Mouse (Mus musculus) gastrocnemius, adult 2 months (tissue): Measurements from ENCODE around the gene Ints3. TPM values are rescaled to one million over a fixed set of nuclear protein-coding genes. Genes with fewer than 3 reads are reported as not detected.

Experiments
- DNase-seq: peaks from one replicate; pipeline ENCODE4 v3.0.0; 2022
- H3K27ac ChIP-seq: fragments of 200-600 bp; 2 replicates; pipeline ENCODE4 v1.8.1; 2022; ENCODE audit warnings: mild to moderate bottlenecking
- H3K4me3 ChIP-seq: fragments of 200-600 bp; 2 replicates; pipeline ENCODE4 v1.8.1; 2022; ENCODE audit warnings: mild to moderate bottlenecking, moderate library complexity
- CTCF ChIP-seq: fragments of 200-600 bp; IDR thresholded peaks from 2 replicates; pipeline ENCODE4 v1.8.1; 2022; ENCODE audit warnings: antibody characterized with exemption, mild to moderate bottlenecking, moderate library complexity
- intact Hi-C: fragments of 180-260 bp; cut with DNase I; formaldehyde crosslinking; loops from one replicate; pipeline ENCODE4 v1.15.1; 2025
- total RNA-seq, 2 experiments: library from RNA; stranded (reverse); gene quantifications; 2 replicates each; pipeline ENCODE4 v1.2.3; 2021

Gene Ints3
- total RNA-seq, 2 experiments from 2014 or later: 14.0 to 17.2 TPM

GRCm38 (mm10) chr3:90404121-90404520 lies 29.3 kb downstream of the Ints3 start:
- no peak for TF ChIP-seq CTCF
- H3K27ac ChIP-seq: no peak overlapping the region
- intact Hi-C loops: no loop called here

GRCm38 (mm10) chr3:90400993-90401392 lies 32.4 kb downstream of the Ints3 start:
- no peak for TF ChIP-seq CTCF
- intact Hi-C loops: no loop called here
- no peak for DNase-seq

More at GRCm38 (mm10) chr3:90404121-90404520, 29.3 kb downstream of the Ints3 start:
- DNase-seq: no peak
- no peak overlapping the region for H3K4me3 ChIP-seq

GRCm38 (mm10) chr3:90395629-90396028 lies 37.8 kb downstream of the Ints3 start:
- TF ChIP-seq CTCF: no peak
- intact Hi-C loops: no loop called here
- DNase-seq: no peak
- H3K4me3 ChIP-seq: no peak overlapping the region
- H3K27ac ChIP-seq: no peak overlapping the region

More at GRCm38 (mm10) chr3:90400993-90401392, 32.4 kb downstream of the Ints3 start:
- Histone ChIP-seq H3K4me3 (no peak overlapping the region), H3K27ac (no peak overlapping the region)

GRCm38 (mm10) chr3:90392661-90393060 lies 40.8 kb downstream of the Ints3 start:
- intact Hi-C loops: no loop called here
- no peak for TF ChIP-seq CTCF
- H3K4me3 ChIP-seq: peak overlapping the region; percentile 20
- peak overlapping the region; percentile 75 for H3K27ac ChIP-seq
- DNase-seq: peak; percentile 78

GRCm38 (mm10) chr3:90391941-90392340 lies 41.5 kb downstream of the Ints3 start:
- TF ChIP-seq CTCF: no peak
- intact Hi-C loops: no loop called here
- Histone ChIP-seq H3K4me3 (0 out of 2 replicates have a peak overlapping the region, but pooled peaks have one; percentile 11), H3K27ac (peak overlapping the region; percentile 75)
- no peak for DNase-seq

GRCm38 (mm10) chr3:90391004-90391403 lies 42.4 kb downstream of the Ints3 start:
- H3K4me3 ChIP-seq: no peak overlapping the region; the same call in 1 of the 2 replicates
- no peak for DNase-seq
- TF ChIP-seq CTCF: no peak
- peak overlapping the region; percentile 76 for H3K27ac ChIP-seq
- intact Hi-C loops: no loop called here

- intact Hi-C loops: no loop called here
- no peak for TF ChIP-seq CTCF
- DNase-seq: peak; percentile 75
- peak within 1 kb of the TSS; percentile 76 for H3K27ac ChIP-seq
- peak within 1 kb of the TSS; percentile 87 for H3K4me3 ChIP-seq
These were observed 43.6 kb downstream of the Ints3 start, which contains the start of gene Slc27a3 for GRCm38 (mm10) chr3:90389511-90390490. TSS of gene Slc27a3 (minus strand) at chr3:90389938.

GRCm38 (mm10) chr3:90388726-90389510 lies 44.5 kb downstream of the Ints3 start:
- peak; percentile 60 for DNase-seq
- Histone ChIP-seq H3K27ac (peak overlapping the region; percentile 76), H3K4me3 (peak overlapping the region; percentile 87)
- peak; percentile 11; the same call in 1 of the 2 replicates for TF ChIP-seq CTCF
- intact Hi-C loops: no loop called here

GRCm38 (mm10) chr3:90388192-90388591 lies 45.2 kb downstream of the Ints3 start:
- no peak overlapping the region for H3K27ac ChIP-seq
- no peak for DNase-seq
- no peak for TF ChIP-seq CTCF
- peak overlapping the region; percentile 87 for H3K4me3 ChIP-seq
- intact Hi-C loops: no loop called here

- Histone ChIP-seq H3K4me3 (no peak overlapping the region), H3K27ac (0 out of 2 replicates have a peak overlapping the region, but pooled peaks have one; percentile 3)
- intact Hi-C loops: no loop called here
- TF ChIP-seq CTCF: no peak
- DNase-seq: peak; percentile 72
These were observed 45.9 kb downstream of the Ints3 start for GRCm38 (mm10) chr3:90387483-90387882.

GRCm38 (mm10) chr3:90386817-90387216 lies 46.6 kb downstream of the Ints3 start:
- DNase-seq: no peak
- no peak overlapping the region for H3K4me3 ChIP-seq
- TF ChIP-seq CTCF: no peak
- no peak overlapping the region for H3K27ac ChIP-seq
- intact Hi-C loops: no loop called here

- no peak for TF ChIP-seq CTCF
- no peak for DNase-seq
- Histone ChIP-seq H3K27ac (no peak overlapping the region), H3K4me3 (no peak overlapping the region)
- intact Hi-C loops: no loop called here
These were observed 48.5 kb downstream of the Ints3 start for GRCm38 (mm10) chr3:90384851-90385375.
